Mouse (Mus musculus): ENCODE results near the gene Slc31a1.

Gene Slc31a1

DNA sequence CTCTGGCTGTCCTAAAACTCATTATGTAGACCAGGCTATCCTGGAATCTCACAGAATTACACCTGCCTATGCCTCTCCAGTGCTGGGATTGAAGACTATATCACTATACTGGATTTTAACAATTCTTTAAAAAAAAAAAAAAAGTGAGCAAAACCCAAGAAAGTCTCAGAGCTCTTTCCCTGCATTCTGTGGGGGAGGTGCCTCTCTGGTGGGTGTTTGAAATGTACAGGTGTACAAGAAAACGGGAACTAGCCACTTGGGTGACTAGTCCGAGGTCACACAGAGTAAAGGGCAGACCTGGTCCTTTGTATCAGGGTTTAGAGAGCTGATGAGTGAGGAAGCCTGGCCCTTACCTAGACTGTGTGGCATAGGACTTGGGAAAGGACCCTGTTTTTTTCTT, 1.9 kb downstream of the Slc31a1 start:
- no peak for DNase-seq (ENCODE audit: low read depth, low spot score)

GRCm38 (mm10) chr4:62364299-62364698, 3.8 kb downstream of the Slc31a1 start:
- no peak for DNase-seq (ENCODE audit: low read depth, low spot score)

GRCm38 (mm10) chr4:62366291-62366690, 5.8 kb downstream of the Slc31a1 start:
- DNase-seq (ENCODE audit: low read depth, low spot score): no peak

DNA sequence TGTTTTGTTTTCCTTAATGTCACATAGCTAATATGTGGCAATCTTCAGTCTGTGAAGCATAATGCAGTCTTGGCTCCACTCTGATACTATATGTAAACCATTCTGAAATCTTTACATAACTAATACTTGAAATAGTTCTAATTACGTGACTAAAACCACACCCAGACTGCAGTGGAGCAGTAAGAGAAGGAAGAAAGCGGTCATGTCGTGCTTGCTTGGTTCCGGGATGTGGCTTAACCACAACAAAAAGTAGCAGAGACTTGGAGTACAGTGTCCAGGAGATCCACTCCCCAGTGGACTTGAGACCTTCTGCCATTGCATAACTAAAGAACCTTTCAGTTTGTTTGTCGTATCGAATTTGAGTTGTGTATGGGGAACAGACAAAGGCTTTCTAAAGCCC, 7.1 kb downstream of the Slc31a1 start:
- DNase-seq (ENCODE audit: low read depth, low spot score): no peak

DNA sequence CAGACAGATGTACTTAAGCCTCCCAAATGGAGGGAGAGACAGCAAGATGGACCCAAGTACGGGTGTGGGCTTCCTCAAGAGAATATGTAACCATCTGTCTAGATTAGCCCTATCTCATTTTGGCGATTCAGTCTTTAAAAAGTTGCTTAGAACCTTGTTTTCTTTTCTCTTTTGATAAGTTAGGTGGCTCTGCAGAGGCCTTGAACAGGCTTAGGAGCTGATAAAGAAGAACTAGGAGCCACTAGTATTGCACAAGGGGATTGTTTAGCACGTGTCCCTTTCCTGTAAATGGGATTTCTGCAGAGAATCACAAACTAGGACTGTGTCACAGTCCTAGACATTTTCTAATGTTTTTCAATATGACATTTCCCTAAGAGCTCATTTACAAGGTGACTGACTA, 8.6 kb downstream of the Slc31a1 start:
- no peak for DNase-seq (ENCODE audit: low read depth, low spot score)

DNA sequence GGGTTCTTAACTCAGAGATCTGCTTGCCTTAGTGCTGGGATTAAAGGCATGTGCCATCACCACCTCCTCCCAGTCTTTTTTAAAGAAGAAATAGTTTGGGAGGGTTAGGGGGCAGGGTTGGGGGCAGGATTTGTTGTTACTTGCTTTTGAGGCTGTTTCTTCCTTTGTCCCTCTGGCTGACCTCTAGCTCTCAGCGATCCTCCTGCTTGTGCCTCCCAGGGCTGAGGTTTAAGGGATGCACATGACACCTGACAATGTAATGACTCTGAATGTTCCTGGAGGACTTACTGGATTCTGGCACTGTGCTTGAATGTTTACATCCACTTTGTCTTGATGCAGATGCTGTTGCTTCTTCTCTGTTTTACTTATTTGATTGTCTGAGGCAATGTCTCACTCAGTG, 11.9 kb downstream of the Slc31a1 start:
- no peak for DNase-seq (ENCODE audit: low read depth, low spot score)

DNA sequence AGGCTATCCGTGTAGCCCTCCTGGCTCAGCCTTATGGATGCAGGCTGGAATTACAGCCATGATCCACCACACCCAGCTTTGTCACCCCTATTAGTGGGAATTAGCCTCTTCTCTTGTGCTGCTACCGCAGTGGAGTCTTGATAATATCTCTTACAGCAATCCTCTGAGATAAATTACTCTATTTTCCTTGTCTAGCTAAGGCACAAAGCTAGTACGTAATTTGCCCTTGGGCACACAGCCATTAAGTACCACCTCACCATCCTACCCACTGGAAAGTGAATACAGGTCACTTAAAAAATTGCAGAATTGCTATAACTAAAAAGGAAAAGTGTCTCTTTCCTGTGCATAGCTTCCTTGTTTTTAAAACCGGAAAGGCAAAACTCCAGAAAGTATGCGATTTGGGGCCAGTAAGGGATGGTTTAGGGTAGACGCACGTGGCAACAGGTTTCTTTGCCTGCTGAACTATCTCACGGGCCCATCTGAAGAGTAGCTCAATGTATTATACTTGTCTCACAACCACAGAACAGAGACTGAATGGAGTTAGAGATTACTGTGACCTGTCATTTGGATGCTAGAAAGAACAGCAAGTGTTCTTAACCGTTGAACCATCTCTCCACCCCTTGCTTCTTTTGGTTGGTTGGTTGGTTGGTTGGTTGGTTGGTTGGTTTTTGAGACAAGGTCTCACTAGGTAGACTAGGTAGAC, 12.4 kb downstream of the Slc31a1 start:
- DNase-seq (ENCODE audit: low read depth, low spot score): no peak

GRCm38 (mm10) chr4:62373668-62374067, 13.1 kb downstream of the Slc31a1 start:
- no peak for DNase-seq (ENCODE audit: low read depth, low spot score)

GRCm38 (mm10) chr4:62374342-62374741, 13.8 kb downstream of the Slc31a1 start:
- DNase-seq (ENCODE audit: low read depth, low spot score): no peak

GRCm38 (mm10) chr4:62376123-62376522, 15.6 kb downstream of the Slc31a1 start:
- no peak for DNase-seq (ENCODE audit: low read depth, low spot score)

DNA sequence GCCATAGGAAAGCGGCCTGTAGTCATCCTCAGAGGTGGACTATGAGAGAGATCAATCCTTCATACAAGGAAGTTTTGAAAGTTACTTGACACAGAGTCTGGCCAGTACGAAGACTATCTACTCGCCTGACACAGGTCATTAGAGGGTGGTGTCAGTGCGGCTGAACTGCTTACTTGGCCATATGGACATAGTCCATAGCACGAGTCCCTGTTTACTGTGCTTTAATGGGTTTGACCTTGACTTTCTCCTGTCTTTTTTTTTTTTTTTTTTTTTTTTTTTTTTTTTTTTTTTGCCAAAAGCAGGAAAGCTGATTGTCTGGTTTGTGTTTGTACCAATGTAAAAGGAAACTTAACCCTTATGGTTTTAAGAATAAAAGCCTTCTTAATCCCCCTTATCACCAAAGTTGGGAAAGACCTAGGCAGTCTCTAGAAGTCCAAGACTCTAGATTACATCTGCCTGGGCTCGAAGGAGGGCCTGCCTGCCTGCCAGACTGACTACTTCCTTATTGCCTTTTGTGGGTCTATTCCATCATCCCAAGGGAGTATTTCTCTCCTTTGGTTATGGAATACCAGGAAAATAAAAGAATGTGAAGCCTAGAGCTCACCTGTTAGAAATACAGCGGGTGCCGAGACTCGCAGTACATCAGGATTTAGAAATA, 19.3 kb downstream of the Slc31a1 start:
- no peak for DNase-seq (ENCODE audit: low read depth, low spot score)

DNA sequence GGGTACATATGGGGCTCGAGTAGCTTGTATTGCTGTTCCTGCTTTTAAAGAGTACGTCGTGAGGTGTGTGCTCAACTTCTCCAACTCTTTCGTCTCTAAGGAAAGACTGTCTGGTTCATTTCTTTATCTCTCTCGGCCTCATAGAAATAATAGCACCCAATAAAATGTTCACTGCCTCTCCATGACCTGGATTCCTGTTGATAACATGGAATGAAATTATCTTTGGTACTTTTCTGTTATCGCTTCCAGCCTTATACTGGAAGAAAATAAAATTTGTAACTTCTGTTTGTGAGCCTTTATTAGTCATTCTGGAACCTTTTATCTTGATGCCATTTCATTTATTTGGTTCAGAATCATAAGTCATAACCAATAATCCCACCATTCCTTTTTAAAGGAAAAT, 22.7 kb downstream of the Slc31a1 start:
- no peak for DNase-seq (ENCODE audit: low read depth, low spot score)

GRCm38 (mm10) chr4:62383752-62384151, 23.2 kb downstream of the Slc31a1 start:
- DNase-seq (ENCODE audit: low read depth, low spot score): no peak

GRCm38 (mm10) chr4:62384159-62384558, 23.6 kb downstream of the Slc31a1 start:
- no peak for DNase-seq (ENCODE audit: low read depth, low spot score)

DNA sequence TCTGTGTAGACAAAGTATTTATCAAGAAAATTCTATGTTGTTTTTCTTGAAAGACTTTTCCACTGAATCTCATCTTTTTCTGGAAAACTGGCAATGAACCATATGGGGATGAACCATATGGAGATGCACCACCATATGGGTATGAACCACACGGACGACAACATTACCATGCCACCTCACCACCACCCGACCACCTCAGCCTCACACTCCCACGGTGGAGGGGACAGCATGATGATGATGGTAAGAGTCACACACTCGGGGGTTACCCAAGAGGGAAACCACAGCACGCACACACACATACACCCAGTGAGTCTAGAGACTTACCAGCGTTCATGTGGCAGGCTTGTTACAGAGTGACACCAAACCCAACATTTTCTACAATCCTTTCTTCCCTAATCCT, 24.9 kb downstream of the Slc31a1 start:
- DNase-seq (ENCODE audit: low read depth, low spot score): no peak

DNA sequence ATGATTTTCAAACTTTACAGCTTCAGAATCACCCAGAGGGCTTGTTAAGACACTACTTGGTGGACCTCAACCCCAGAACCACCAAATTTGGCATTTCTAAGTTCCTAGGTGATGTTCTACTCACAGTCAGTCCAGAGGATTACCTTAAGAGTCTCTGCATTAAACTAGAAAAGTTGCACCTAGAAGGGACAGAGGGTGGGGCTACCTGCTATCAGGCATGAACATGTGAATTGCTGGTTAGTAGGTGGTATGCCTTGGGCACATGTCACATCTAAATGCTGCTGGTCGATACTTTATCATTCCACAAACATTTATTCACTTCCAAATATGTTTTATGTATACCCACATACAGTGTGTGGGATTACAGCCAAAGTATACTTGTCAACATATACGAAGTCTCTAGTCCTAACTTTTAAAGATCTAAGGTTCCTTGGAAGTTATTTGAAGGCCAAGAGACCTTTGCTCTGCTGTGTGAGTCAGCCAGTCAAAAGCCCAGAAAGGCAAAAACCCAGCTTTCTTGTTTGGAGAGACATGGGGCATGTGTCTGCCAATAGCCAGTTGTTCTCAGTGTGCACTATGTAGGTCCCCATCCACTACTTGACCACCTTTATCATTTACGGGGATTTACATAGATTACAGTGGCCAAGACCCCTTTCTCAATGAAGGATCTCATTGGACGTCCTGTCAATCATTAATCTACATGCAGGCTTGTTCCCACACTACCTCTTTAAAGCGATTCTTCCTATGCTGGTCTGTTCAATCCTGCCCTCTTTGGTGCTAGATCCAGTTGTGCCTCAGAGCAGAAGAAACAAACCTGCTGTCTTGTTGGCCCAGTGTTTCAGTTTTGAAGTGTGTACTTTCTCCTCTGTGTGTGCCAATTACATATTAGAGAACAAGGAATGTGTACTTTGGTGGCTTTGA, 29.3 kb downstream of the Slc31a1 start:
- DNase-seq (ENCODE audit: low read depth, low spot score): no peak

DNA sequence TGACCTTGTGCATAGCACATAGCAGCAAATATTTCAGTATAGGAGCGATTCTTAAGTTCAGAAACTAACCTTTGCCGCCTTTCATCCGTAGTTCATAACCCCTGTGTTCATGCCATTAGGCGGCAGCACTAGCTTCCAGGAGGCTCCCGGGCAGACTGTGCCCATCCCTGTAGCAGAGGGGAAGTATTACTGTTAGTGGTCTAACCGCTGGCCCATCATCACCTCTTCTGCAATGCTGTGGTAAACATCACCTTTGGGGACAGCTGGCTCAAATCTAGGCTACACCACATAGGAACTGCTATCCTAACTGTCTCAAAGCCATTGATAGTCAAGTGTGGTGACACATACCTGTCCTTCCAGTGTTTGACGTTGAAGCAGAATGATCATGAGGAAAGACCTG, 31.4 kb downstream of the Slc31a1 start:
- DNase-seq (ENCODE audit: low read depth, low spot score): no peak

DNA sequence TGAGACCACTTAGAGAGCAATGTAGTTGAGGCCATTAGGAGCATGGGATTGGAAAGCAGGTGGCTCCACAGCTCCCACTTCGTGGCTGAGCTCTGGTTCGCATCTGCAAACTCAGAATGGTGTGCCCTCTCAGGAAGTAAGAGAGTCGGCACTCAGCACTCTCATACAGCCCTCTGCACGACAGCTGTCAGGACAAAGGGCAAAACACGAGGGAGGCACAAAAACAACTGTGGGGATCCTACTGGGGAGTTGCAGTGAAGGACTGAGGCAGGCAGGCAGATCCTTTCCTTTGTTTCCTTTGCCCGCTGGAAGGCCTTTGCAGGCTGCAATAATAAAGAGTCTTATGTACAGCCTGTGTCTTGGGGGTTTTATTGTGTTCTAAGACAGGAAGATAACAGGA, 32.9 kb downstream of the Slc31a1 start:
- DNase-seq (ENCODE audit: low read depth, low spot score): no peak

GRCm38 (mm10) chr4:62395806-62396205, 35.3 kb downstream of the Slc31a1 start:
- no peak for DNase-seq (ENCODE audit: low read depth, low spot score)

GRCm38 (mm10) chr4:62397616-62398365, 37.3 kb downstream of the Slc31a1 start:
- no peak for DNase-seq (ENCODE audit: low read depth, low spot score)

GRCm38 (mm10) chr4:62398956-62399355, 38.4 kb downstream of the Slc31a1 start:
- DNase-seq (ENCODE audit: low read depth, low spot score): no peak

DNA sequence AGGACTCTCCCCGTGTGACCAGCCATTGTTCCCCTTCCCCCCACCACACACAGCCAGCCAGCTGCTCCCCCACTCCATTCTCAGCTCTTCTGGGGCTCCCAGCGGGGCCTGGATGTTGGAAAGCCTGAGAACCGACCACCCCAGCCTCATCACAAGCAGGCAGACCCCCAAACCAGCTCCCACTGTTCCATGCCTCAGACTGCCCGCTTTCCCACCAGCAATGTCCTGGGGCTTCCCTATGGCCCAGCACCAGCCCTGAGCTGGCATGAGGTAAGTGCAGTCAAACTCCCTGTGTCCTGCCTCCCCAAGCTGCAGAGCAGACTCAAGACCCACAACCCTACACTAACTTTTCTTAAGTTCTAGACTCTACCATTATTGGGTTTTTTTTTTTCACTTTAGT, 45.6 kb downstream of the Slc31a1 start:
- no peak for DNase-seq (ENCODE audit: low read depth, low spot score)
